Mouse (Mus musculus): ENCODE measurements around the gene Gm4922.

- no peak for TF ChIP-seq CTCF (IDR thresholded peaks at IDR 0.05; ENCODE audit: low read depth, low read length)
- no peak for TF ChIP-seq GATA2 (IDR thresholded peaks at IDR 0.05; ENCODE audit: borderline replicate concordance, low read depth, low read length)
Observed at GRCm38 (mm10) chr10:18825143-18825542, 38.5 kb upstream of the Gm4922 start.

All from G1E (cell line).